Mouse (Mus musculus) E14TG2a.4 (cell line): ENCODE data around the gene 2900011O08Rik.

ENCODE experiments used
- CTCF ChIP-seq: conservative IDR thresholded peaks from 2 replicates; pipeline ENCODE4 v1.5.1; 2014; ENCODE audit warnings: low read length
- NANOG ChIP-seq: IDR thresholded peaks from 2 replicates; pipeline ENCODE4 v1.6.1; 2014; ENCODE audit warnings: borderline replicate concordance, low read length, mixed read lengths

DNA sequence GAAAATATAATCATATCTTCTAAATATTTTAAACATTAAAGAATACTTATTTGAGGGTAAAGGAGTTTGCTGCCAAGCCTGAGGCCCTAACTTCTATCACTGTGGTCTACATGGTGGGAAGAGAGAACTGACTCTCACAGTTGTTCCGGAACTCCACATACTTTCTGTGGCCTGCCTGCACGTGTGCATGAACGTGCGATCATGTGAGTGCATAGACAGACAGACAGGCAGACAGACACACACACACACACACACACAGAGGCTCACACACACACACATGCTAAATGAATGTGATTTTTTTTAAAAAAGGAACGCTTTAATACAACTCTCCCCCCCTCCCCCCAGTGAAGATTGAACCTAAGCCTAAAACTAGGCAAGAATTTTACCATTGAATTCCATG, 41.7 kb upstream of the 2900011O08Rik start:
- TF ChIP-seq CTCF: no peak
- TF ChIP-seq NANOG: no peak
